Comparison of ENCODE assay signal across 8 mouse cellular contexts in the genomic region with DNA sequence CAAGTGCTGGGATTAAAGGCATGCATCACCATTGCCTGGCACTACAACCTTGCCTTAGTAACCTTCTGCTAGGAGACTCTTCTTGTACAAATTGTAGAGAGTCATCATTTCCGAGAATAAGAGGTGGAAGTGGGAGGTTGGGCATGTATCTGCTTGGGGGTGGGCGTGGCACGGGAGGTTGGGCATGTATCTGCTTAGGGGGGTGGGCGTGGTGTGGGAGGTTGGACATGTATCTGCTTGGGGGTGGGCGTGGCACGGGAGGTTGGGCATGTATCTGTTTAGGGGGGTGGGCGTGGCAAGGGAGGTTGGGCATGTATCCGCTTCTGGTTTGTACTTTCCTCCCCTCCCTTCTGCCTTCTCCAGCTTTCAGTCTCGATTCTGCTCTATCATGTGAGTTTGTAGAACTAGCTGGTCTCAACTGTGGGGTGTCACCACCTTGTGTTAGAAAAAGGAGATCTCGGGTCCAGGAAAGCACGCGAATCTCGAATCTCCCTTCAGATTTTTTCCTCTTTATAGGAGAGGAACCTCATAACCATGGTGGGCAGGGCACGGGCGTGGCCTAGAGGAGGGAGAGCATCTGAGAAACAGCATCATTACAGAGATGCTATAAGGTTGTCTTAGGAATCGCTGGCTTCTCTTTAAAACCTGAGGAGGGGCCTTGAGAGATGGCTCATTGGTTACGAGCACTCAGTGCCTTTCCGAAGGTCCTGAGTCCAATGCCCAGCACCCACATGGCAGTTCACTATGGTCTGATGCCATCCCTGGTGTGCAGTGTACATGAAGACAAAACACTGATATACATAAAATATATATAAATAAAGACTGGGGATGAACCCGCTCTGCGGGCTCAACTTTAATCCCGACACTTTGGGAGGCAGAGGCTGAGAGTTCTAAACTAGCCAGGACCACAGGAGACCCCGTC. TPM values are rescaled to one million over a fixed set of nuclear protein-coding genes. Genes with fewer than 3 reads are reported as not detected.
A peak's percentile ranks its signal among the peaks of the same experiment; 100 is the strongest.
DNase-seq lines count a peak whose midpoint lies in the region; ATAC-seq and TF ChIP-seq lines count a peak whose summit lies in the region.

No protein-coding gene starts in this region.

- H3K4me3 ChIP-seq in E14TG2a.4 (replicated peaks; ENCODE audit: low read length), result peak overlapping the region; percentile 68
- H3K4me3 ChIP-seq in bone marrow macrophage, adult 2 months (ENCODE audit: insufficient read depth, low read length), result peak overlapping the region; percentile 68
- H3K4me3 ChIP-seq in hindbrain, embryonic 13.5 days, result peak overlapping the region; percentile 23

- H3K9ac ChIP-seq in hindbrain, embryonic 13.5 days, result peak overlapping the region; percentile 51; the same call in 1 of the 2 replicates

- intact Hi-C loops in left cerebral cortex, postnatal 36 days (cut with DNase I), result no loop called here

- H3K4me1 ChIP-seq in E14TG2a.4 (replicated peaks; ENCODE audit: low read depth, low read length), result peaks cover 68% of the 10 kb centered on the region
- H3K4me1 ChIP-seq in bone marrow macrophage, adult 2 months (ENCODE audit: control insufficient read depth, insufficient read depth, low read length), result peaks cover 15% of the 10 kb centered on the region
- peaks cover 13% of the 10 kb centered on the region for H3K4me1 ChIP-seq in hindbrain, embryonic 13.5 days (replicated peaks)

- no peaks in the 10 kb centered on the region for H3K9me3 ChIP-seq in E14TG2a.4 (ENCODE audit: low read length)
- H3K9me3 ChIP-seq in hindbrain, embryonic 13.5 days, result no peaks in the 10 kb centered on the region

- peak; percentile 52 for DNase-seq in forelimb bud, embryonic 11.5 days (ENCODE audit: low read depth, low spot score)
- DNase-seq in left cerebral cortex, postnatal 36 days (ENCODE audit: low spot score in 2 of 2), result peak; percentile 19 to 24
- peak; percentile 11 for DNase-seq in right cerebral cortex, postnatal 25 days
- peak; percentile 70 to 77 for DNase-seq in urinary bladder, postnatal 4 days (ENCODE audit: low spot score in 2 of 2)

- H3K27ac ChIP-seq in bone marrow macrophage, adult 2 months (ENCODE audit: insufficient read depth, low read depth, low read length), result peak overlapping the region; percentile 99
- H3K27ac ChIP-seq in hindbrain, embryonic 13.5 days, result no peak overlapping the region; the same call in 1 of the 2 replicates

- no peaks in the 10 kb centered on the region for H3K27me3 ChIP-seq in E14TG2a.4 (ENCODE audit: insufficient read depth, low read length)
- H3K27me3 ChIP-seq in hindbrain, embryonic 13.5 days, result 0 out of 2 replicates have a peak, but pooled peaks cover 3% of the 10 kb centered on the region

- peak overlapping the region; percentile 48 for H3K4me2 ChIP-seq in hindbrain, embryonic 13.5 days

- no peak for TF ChIP-seq POLR2A in bone marrow macrophage, adult 2 months (IDR thresholded peaks at IDR 0.05; ENCODE audit: borderline replicate concordance, low read depth, low read length)

- H3K36me3 ChIP-seq in E14TG2a.4 (ENCODE audit: insufficient read depth, low read length), result no peaks in the 10 kb centered on the region
- no peaks in the 10 kb centered on the region for H3K36me3 ChIP-seq in hindbrain, embryonic 13.5 days

- WGBS in hindbrain, embryonic 13.5 days, result 3% methylated on average over 22 of the region's 22 CpGs

- 0 out of 2 replicates have a peak, but pooled peaks have one; percentile 23 for ATAC-seq in hindbrain, embryonic 13.5 days (ENCODE audit: low FRiP score)
- peak; percentile 75 for ATAC-seq in megakaryocyte-erythroid progenitor cell, adult 5-6 weeks (replicated peaks; ENCODE audit: low FRiP score, low TSS enrichment, poor library complexity, severe bottlenecking)

- no peak for TF ChIP-seq CTCF in E14TG2a.4 (conservative IDR thresholded peaks at IDR 0.05; ENCODE audit: low read length)
- no peak for TF ChIP-seq CTCF in bone marrow macrophage, adult 2 months (IDR thresholded peaks at IDR 0.05; ENCODE audit: low read depth, low read length)

RNA-seq across cellular contexts. Expression of gene D17Wsu92e, which starts 5.8 kb away (rescaled TPM):
- 75.8 and 81.8 TPM in 2 replicates for polyA plus RNA-seq in bone marrow macrophage, adult 2 months (2012; ENCODE audit: insufficient read depth, insufficient read length, missing spikeins)
- polyA plus RNA-seq in hindbrain, embryonic 13.5 days (2015; fragmentation: Nextera tagmentation; extraction: Ambion mirVana), result 10.0 and 10.1 TPM in 2 replicates
- total RNA-seq in left cerebral cortex, postnatal 36 days (2021), result 100 to 1,000 TPM; 205 to 222 TPM
- total RNA-seq in megakaryocyte-erythroid progenitor cell, adult 5-6 weeks (2014; fragmentation: Nextera tagmentation), result 66.2 and 76.6 TPM in 2 replicates
- total RNA-seq in megakaryocyte-erythroid progenitor cell, adult 5-6 weeks (2017), result 90.1 and 90.5 TPM in 2 replicates

RNA-seq across cellular contexts. Expression of gene Snrpc, which starts 11.7 kb away (rescaled TPM):
- polyA plus RNA-seq in bone marrow macrophage, adult 2 months (2012; ENCODE audit: insufficient read depth, insufficient read length, missing spikeins), result 105 and 113 TPM in 2 replicates
- polyA plus RNA-seq in hindbrain, embryonic 13.5 days (2015; fragmentation: Nextera tagmentation; extraction: Ambion mirVana), result 260 and 270 TPM in 2 replicates
- total RNA-seq in left cerebral cortex, postnatal 36 days (2021), result 10 to 100 TPM; 49.7 to 53.0 TPM
- 160 and 260 TPM in 2 replicates for total RNA-seq in megakaryocyte-erythroid progenitor cell, adult 5-6 weeks (2014; fragmentation: Nextera tagmentation)
- 123 and 157 TPM in 2 replicates for total RNA-seq in megakaryocyte-erythroid progenitor cell, adult 5-6 weeks (2017)

RNA-seq across cellular contexts. Expression of gene Uhrf1bp1, which starts 30.0 kb away (rescaled TPM):
- 7.5 TPM in 2 replicates for polyA plus RNA-seq in bone marrow macrophage, adult 2 months (2012; ENCODE audit: insufficient read depth, insufficient read length, missing spikeins)
- 5.6 and 6.7 TPM in 2 replicates for polyA plus RNA-seq in hindbrain, embryonic 13.5 days (2015; fragmentation: Nextera tagmentation; extraction: Ambion mirVana)
- total RNA-seq in left cerebral cortex, postnatal 36 days (2021), result 10 to 100 TPM; 15.7 to 24.8 TPM
- 28.6 and 28.8 TPM in 2 replicates for total RNA-seq in megakaryocyte-erythroid progenitor cell, adult 5-6 weeks (2014; fragmentation: Nextera tagmentation)
- 14.1 and 15.1 TPM in 2 replicates for total RNA-seq in megakaryocyte-erythroid progenitor cell, adult 5-6 weeks (2017)

Comparison
In these comparisons a context has a peak if more than half of its experiments do, and no peak if none do; other contexts are left out.
1. DNase-seq: peak in every context shown above with its lines; median percentile 74 in urinary bladder, postnatal 4 days; 52 in forelimb bud, embryonic 11.5 days; 22 in left cerebral cortex, postnatal 36 days; 11 in right cerebral cortex, postnatal 25 days.